Mouse (Mus musculus) cerebellum, adult 2 months (tissue): ENCODE results near the gene Olfr1497. TPM values are rescaled to one million over a fixed set of nuclear protein-coding genes. Genes with fewer than 3 reads are reported as not detected.
A peak's percentile ranks its signal among the peaks of the same experiment; 100 is the strongest.
"Not testable (repeated sequence)": the region's sequence is repeated elsewhere in the genome, so short reads cannot be mapped to it uniquely, and the experiment has no call there.

Source experiments
- DNase-seq, 2 experiments: peaks; one replicate each; pipeline ENCODE4 v3.0.0; 2021
- H3K27ac ChIP-seq: fragments of 200-500 bp; 2 replicates; pipeline ENCODE4 v1.5.1; 2012; ENCODE audit warnings: low read length, control low read depth, inconsistent platforms; ENCODE audit not compliant: insufficient read depth
- H3K27me3 ChIP-seq: fragments of 200-500 bp; 2 replicates; pipeline ENCODE4 v1.6.1; 2012; ENCODE audit warnings: inconsistent platforms, mild to moderate bottlenecking, low read length, moderate library complexity; ENCODE audit not compliant: control insufficient read depth, insufficient read depth
- H3K4me1 ChIP-seq: fragments of 200-500 bp; 2 replicates; pipeline ENCODE4 v1.6.1; 2011; ENCODE audit warnings: low read length; ENCODE audit not compliant: control insufficient read depth, insufficient read depth
- H3K4me3 ChIP-seq: fragments of 200-500 bp; replicated peaks from 2 replicates; pipeline ENCODE3; 2011; ENCODE audit warnings: mild to moderate bottlenecking, low read depth, low read length, control low read depth; ENCODE audit not compliant: insufficient read depth
- CTCF ChIP-seq: fragments of 200-500 bp; IDR thresholded peaks from 2 replicates; pipeline ENCODE4 v1.5.1; 2011; ENCODE audit warnings: low read depth, mild to moderate bottlenecking, control low read depth, low read length, moderate library complexity, borderline replicate concordance; ENCODE audit not compliant: insufficient read depth
- POLR2A ChIP-seq: fragments of 200-500 bp; IDR thresholded peaks from 2 replicates; pipeline ENCODE4 v1.6.1; 2011; ENCODE audit warnings: low read length, control low read depth, borderline replicate concordance; ENCODE audit not compliant: insufficient read depth
- WGBS: fragments of 180-500 bp; shearing (Covaris S2); methylation state at CpG from one replicate; pipeline ENCODE4 v1.1.7; 2018; 5-methylcytosine and 5-hydroxymethylcytosine counted together
- polyA plus RNA-seq: library from polyadenylated mRNA; depleted of rRNA; stranded (reverse); fragments of >200 nt; gene quantifications from 2 replicates; pipeline ENCODE4 v1.2.3, GENCODE M21; 2012; rRNA removed

The Olfr1497 gene
- not detected in 2 replicates for polyA plus RNA-seq

- Histone ChIP-seq H3K4me1 (no peaks in the 10 kb centered on the region), H3K27ac (no peak within 1 kb of the TSS), H3K4me3 (no peak within 1 kb of the TSS), H3K27me3 (no peaks in the 10 kb centered on the region)
- DNase-seq = no peak
- TF ChIP-seq CTCF (no peak), POLR2A (no peak)
Observed at GRCm38 (mm10) chr19:13798102-13798501, at the start of gene Olfr1497. TSS of gene Olfr1497 (minus strand) at chr19:13798202.

GRCm38 (mm10) chr19:13830388-13830787, 32.4 kb upstream of the Olfr1497 start, which contains the start of gene Olfr1500:
TSS of gene Olfr1500 (minus strand) at chr19:13830488.
- no peaks in the 10 kb centered on the region for H3K4me1 ChIP-seq
- H3K27ac ChIP-seq = no peak within 1 kb of the TSS
- TF ChIP-seq CTCF (no peak), POLR2A (no peak)
- DNase-seq = no peak
- no peaks in the 10 kb centered on the region for H3K27me3 ChIP-seq
- H3K4me3 ChIP-seq = no peak within 1 kb of the TSS

- Histone ChIP-seq H3K27me3 (no peaks in the 10 kb centered on the region), H3K27ac (no peak overlapping the region), H3K4me3 (no peak overlapping the region), H3K4me1 (no peaks in the 10 kb centered on the region)
- TF ChIP-seq POLR2A = no peak
- no peak for TF ChIP-seq CTCF
- DNase-seq = no peak
- WGBS = 52% methylated on average over 3 of the region's 3 CpGs
Observed at GRCm38 (mm10) chr19:13828447-13828846, 30.4 kb upstream of the Olfr1497 start.

- no peak for DNase-seq
- Histone ChIP-seq H3K27me3 (no peaks in the 10 kb centered on the region), H3K4me3 (no peak overlapping the region), H3K27ac (no peak overlapping the region), H3K4me1 (no peaks in the 10 kb centered on the region)
- 56% methylated on average over 5 of the region's 5 CpGs for WGBS
- TF ChIP-seq POLR2A (no peak), CTCF (no peak)
Observed at GRCm38 (mm10) chr19:13820847-13821246, 22.8 kb upstream of the Olfr1497 start.

DNA sequence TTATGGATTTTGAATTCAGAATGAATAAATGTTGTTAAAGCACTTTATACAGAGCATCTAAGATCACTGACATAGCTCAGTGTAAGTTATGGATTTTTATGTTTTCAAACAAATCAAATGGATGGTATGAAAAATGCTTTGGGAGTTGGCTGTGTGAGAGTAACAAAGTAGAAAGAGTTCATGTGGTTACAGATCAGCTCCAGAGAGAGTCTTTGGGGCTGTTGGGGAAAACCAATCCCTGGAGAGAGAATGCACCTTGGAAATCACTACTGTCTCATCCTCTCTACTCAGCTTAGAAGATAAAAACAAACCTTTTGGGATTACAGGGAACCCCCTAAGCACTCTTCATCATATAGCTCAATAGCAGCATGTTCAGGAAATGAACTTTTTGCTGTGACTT, 21.3 kb upstream of the Olfr1497 start, which contains the start of gene Olfr1499:
Gene Olfr1499, minus strand, starts transcription at position 101 of the 400 bp plus-strand sequence.
- H3K4me1 ChIP-seq = no peaks in the 10 kb centered on the region
- no peak for DNase-seq
- no peaks in the 10 kb centered on the region for H3K27me3 ChIP-seq
- H3K27ac ChIP-seq = no peak within 1 kb of the TSS
- H3K4me3 ChIP-seq = no peak within 1 kb of the TSS
- TF ChIP-seq CTCF (no peak), POLR2A (no peak)

DNA sequence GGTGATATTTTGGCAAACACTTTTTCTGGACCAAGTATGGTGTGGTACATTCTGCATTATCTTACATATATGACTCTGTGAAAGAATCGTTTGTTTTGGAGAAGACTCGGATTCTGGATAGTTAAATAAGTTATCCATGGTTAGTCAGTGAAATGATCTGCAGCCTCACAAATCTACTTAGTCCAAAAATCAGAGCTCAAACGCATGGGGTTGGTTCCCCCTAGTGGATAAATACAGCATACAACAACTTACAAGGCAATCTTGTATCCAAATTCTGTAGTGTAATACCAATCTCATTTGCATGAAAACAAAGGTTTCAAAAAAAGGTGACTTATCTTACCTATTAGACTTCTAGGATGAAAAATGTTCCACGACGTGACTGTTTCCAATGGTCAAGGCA, 20.8 kb upstream of the Olfr1497 start:
- Histone ChIP-seq H3K27ac (no peak overlapping the region), H3K4me3 (no peak overlapping the region), H3K4me1 (no peaks in the 10 kb centered on the region), H3K27me3 (no peaks in the 10 kb centered on the region)
- 31% methylated on average over 5 of the region's 5 CpGs for WGBS
- TF ChIP-seq POLR2A (no peak), CTCF (peak; percentile 3; the same call in 1 of the 2 replicates)
- DNase-seq = peak in 1 of 2 experiments; percentile 4

DNA sequence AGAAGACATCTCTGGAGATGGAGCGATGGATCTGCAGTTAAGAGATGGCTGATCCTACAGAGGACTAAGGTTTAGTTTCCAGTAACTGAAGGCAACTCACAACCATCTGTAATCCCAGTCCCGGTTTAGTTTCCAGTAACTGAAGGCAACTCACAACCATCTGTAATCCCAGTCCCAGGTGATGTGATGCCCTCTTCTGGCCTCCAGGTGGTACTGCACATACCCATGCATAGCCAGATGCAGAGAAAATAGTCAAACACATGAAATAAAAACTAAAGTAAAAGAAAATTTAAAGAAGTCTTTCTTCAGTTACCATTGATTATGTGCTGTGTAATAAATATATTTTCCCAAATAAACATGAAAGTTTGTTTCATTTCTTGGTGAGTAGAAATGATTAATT, 14.8 kb upstream of the Olfr1497 start:
- no peak for DNase-seq
- H3K27ac ChIP-seq = no peak overlapping the region
- WGBS = 58% methylated on average over 2 of the region's 2 CpGs
- no peak for TF ChIP-seq POLR2A
- peak; percentile 22; the same call in 1 of the 2 replicates for TF ChIP-seq CTCF
- H3K27me3 ChIP-seq = no peaks in the 10 kb centered on the region
- H3K4me3 ChIP-seq = no peak overlapping the region
- H3K4me1 ChIP-seq = no peaks in the 10 kb centered on the region

DNA sequence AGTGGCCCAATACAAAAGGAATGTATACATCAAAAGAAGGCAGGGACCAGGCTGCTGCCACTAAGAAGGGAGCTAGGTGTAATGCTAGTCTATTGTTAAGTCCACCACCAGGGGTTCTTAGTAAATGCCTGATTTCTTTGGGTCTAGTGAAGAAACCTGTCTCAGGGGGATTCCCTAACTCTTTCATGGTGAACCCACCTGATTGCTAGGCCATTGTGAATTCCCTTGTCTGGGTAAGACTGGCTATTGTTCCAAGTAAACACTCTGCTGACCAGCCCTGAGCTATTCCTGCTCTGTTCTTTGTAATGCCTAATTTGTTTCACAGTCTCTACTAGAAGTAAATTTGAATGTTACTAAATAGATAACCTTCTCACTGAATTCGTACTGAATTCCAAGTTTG, 7.5 kb upstream of the Olfr1497 start:
- not testable (repeated sequence) for H3K27ac ChIP-seq, H3K27me3 ChIP-seq, H3K4me3 ChIP-seq, DNase-seq, H3K4me1 ChIP-seq
- WGBS = 45% methylated on average over 1 of the region's 1 CpGs

DNA sequence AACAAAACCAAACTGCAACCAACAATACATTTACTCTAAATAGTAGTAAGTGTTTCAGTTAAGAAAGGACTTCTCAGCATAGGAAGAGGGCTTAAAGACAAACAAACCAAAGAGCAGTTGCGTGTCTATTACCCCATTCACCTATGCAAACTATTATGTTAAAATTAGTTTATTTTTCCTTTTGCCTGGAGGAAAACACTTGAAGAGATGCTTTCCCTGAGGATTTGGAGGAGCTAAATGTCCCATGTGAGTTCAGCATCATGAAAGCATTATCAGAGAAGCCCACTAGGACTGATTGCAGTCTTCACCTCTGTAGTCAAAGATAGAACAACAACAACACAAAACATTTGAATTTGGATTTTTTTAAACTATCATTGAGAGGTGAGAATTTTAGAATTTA, 20.4 kb downstream of the Olfr1497 start, which contains the start of gene Olfr1496:
Gene Olfr1496, plus strand, starts transcription at position 301 of the 400 bp plus-strand sequence.
- no peaks in the 10 kb centered on the region for H3K4me1 ChIP-seq
- H3K27me3 ChIP-seq = no peaks in the 10 kb centered on the region
- no peak for TF ChIP-seq CTCF
- no peak for TF ChIP-seq POLR2A
- no peak for DNase-seq
- WGBS = 82% methylated on average over 1 of the region's 1 CpGs
- H3K4me3 ChIP-seq = no peak within 1 kb of the TSS
- H3K27ac ChIP-seq = no peak within 1 kb of the TSS
